Mouse (Mus musculus): ENCODE data around the gene Jmjd1c.

DNA sequence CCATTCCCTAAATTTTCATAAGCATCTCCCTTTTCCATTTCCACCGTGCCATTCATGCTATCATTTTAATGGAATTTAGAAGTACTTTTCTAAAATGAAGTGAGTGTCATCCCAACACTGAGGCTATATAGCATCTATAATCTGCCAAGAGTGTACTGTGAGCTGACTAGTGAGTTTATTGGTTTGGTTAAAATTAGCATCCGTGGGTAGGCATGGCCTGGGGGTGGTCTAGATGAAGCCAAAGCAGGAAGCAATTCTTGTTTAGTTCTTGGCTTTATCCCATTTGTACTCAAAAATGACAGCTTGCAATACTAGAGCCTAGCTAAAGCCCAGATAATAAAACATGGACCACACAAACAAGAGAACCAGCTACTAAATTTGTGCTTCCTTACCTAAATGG, 101.9 kb downstream of the Jmjd1c start:
- TF ChIP-seq HCFC1 (IDR thresholded peaks at IDR 0.05; ENCODE audit: borderline replicate concordance, insufficient read depth, low read length), result no peak
- TF ChIP-seq CHD2 (IDR thresholded peaks at IDR 0.05; ENCODE audit: low read depth, low read length), result no peak
